Mouse (Mus musculus) c-Kit-positive CD71-positive TER-119-positive erythroid progenitor cells, embryonic 14.5 days (primary cell): ENCODE measurements around the gene Acvr1.

ENCODE experiments used
- DNase-seq: peaks from one replicate; pipeline ENCODE4 v3.0.0-alpha.2; 2013; ENCODE audit warnings: low spot score

The Acvr1 gene

GRCm38 (mm10) chr2:58520727-58521126, 46.2 kb downstream of the Acvr1 start:
- no peak for DNase-seq

- no peak for DNase-seq
Measured at GRCm38 (mm10) chr2:58518517-58518916, 48.4 kb downstream of the Acvr1 start.

- DNase-seq: no peak
Measured at GRCm38 (mm10) chr2:58516920-58517319, 50.0 kb downstream of the Acvr1 start.

GRCm38 (mm10) chr2:58516000-58516399, 51.0 kb downstream of the Acvr1 start:
- DNase-seq: no peak

GRCm38 (mm10) chr2:58514489-58514888, 52.5 kb downstream of the Acvr1 start:
- no peak for DNase-seq

GRCm38 (mm10) chr2:58513212-58513611, 53.7 kb downstream of the Acvr1 start:
- no peak for DNase-seq

- DNase-seq: no peak
Measured at GRCm38 (mm10) chr2:58510192-58510591, 56.8 kb downstream of the Acvr1 start.

GRCm38 (mm10) chr2:58505306-58506090, 61.5 kb downstream of the Acvr1 start:
- DNase-seq: no peak

- no peak for DNase-seq
Measured at GRCm38 (mm10) chr2:58496647-58497410, 70.1 kb downstream of the Acvr1 start.

- DNase-seq: no peak
Measured at GRCm38 (mm10) chr2:58495271-58495670, 71.7 kb downstream of the Acvr1 start.

- DNase-seq: no peak
Measured at GRCm38 (mm10) chr2:58493685-58494635, 73.0 kb downstream of the Acvr1 start.

GRCm38 (mm10) chr2:58489275-58489674, 77.7 kb downstream of the Acvr1 start:
- DNase-seq: no peak

- no peak for DNase-seq
Measured at GRCm38 (mm10) chr2:58488404-58488803, 78.6 kb downstream of the Acvr1 start.

- DNase-seq: no peak
Measured at GRCm38 (mm10) chr2:58487279-58487560, 79.7 kb downstream of the Acvr1 start.

GRCm38 (mm10) chr2:58486441-58487278, 80.3 kb downstream of the Acvr1 start:
- no peak for DNase-seq

GRCm38 (mm10) chr2:58485683-58486082, 81.3 kb downstream of the Acvr1 start:
- DNase-seq: no peak

GRCm38 (mm10) chr2:58485152-58485551, 81.8 kb downstream of the Acvr1 start:
- DNase-seq: no peak

GRCm38 (mm10) chr2:58484284-58484965, 82.5 kb downstream of the Acvr1 start:
- DNase-seq: no peak

- DNase-seq: no peak
Measured at GRCm38 (mm10) chr2:58481450-58482100, 85.4 kb downstream of the Acvr1 start.

- no peak for DNase-seq
Measured at GRCm38 (mm10) chr2:58480764-58481163, 86.2 kb downstream of the Acvr1 start.
